Mouse (Mus musculus): ENCODE measurements around the gene Pnlip. TPM values are rescaled to one million over a fixed set of nuclear protein-coding genes. Genes with fewer than 3 reads are reported as not detected.

Pnlip gene
- polyA plus RNA-seq, 1 experiment from 2014 or later = not detected

GRCm38 (mm10) chr19:58664901-58665300 lies 12.6 kb downstream of the Pnlip start:
- Histone ChIP-seq H3K4me1 (no peaks in the 10 kb centered on the region), H3K27ac (no peak overlapping the region), H3K36me3 (no peaks in the 10 kb centered on the region), H3K4me3 (no peak overlapping the region), H3K27me3 (ENCODE audit: insufficient read depth, poor library complexity, severe bottlenecking) (no peaks in the 10 kb centered on the region), H3K9me3 (no peaks in the 10 kb centered on the region)
- WGBS = 73% methylated on average over 5 of the region's 5 CpGs
- DNase-seq (ENCODE audit: low spot score) = no peak

- no peak overlapping the region for H3K27ac ChIP-seq
- H3K4me3 ChIP-seq = no peak overlapping the region
- no peaks in the 10 kb centered on the region for H3K4me1 ChIP-seq
- H3K36me3 ChIP-seq = no peaks in the 10 kb centered on the region
- no peaks in the 10 kb centered on the region for H3K9me3 ChIP-seq
- no peaks in the 10 kb centered on the region for H3K27me3 ChIP-seq (ENCODE audit: insufficient read depth, poor library complexity, severe bottlenecking)
- DNase-seq (ENCODE audit: low spot score) = no peak
- 69% methylated on average over 2 of the region's 2 CpGs for WGBS
These were observed 22.3 kb downstream of the Pnlip start for GRCm38 (mm10) chr19:58674644-58675043.

- Histone ChIP-seq H3K36me3 (no peaks in the 10 kb centered on the region), H3K27me3 (ENCODE audit: insufficient read depth, poor library complexity, severe bottlenecking) (no peaks in the 10 kb centered on the region), H3K27ac (no peak overlapping the region), H3K4me1 (no peaks in the 10 kb centered on the region), H3K4me3 (no peak overlapping the region), H3K9me3 (no peaks in the 10 kb centered on the region)
- 67% methylated on average over 8 of the region's 8 CpGs for WGBS
- no peak for DNase-seq (ENCODE audit: low spot score)
These were observed 24.8 kb downstream of the Pnlip start for GRCm38 (mm10) chr19:58677117-58677516.

DNA sequence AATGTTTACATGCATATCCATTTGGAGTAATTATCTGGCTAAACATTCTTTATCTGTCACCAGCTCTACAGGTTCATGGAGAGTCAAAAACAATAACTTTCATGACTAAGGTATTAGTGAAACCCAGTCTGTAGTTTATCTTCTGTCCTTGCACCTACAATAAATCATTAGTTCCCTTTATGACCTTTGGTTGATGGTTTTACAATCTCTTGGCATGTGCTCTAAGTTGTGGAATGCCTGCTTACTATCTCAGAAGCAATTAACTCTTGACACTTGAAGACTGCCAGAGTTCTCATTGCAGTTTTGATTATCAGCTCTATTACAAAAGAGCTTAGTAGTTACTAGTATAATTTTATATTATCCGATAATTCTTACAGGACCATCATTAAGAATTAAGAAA lies 36.6 kb downstream of the Pnlip start:
- no peak for DNase-seq (ENCODE audit: low spot score)
- H3K36me3 ChIP-seq = no peaks in the 10 kb centered on the region
- H3K27ac ChIP-seq = no peak overlapping the region
- no peaks in the 10 kb centered on the region for H3K4me1 ChIP-seq
- H3K27me3 ChIP-seq (ENCODE audit: insufficient read depth, poor library complexity, severe bottlenecking) = no peaks in the 10 kb centered on the region
- H3K4me3 ChIP-seq = no peak overlapping the region
- no peaks in the 10 kb centered on the region for H3K9me3 ChIP-seq
- 74% methylated on average over 1 of the region's 1 CpGs for WGBS

- Histone ChIP-seq H3K36me3 (no peaks in the 10 kb centered on the region), H3K27me3 (ENCODE audit: insufficient read depth, poor library complexity, severe bottlenecking) (no peaks in the 10 kb centered on the region), H3K4me3 (no peak overlapping the region), H3K27ac (no peak overlapping the region), H3K4me1 (no peaks in the 10 kb centered on the region; the same call in 1 of the 2 replicates), H3K9me3 (no peaks in the 10 kb centered on the region)
- 81% methylated on average over 3 of the region's 3 CpGs for WGBS
- no peak for DNase-seq (ENCODE audit: low spot score)
These were observed 43.0 kb downstream of the Pnlip start for GRCm38 (mm10) chr19:58695314-58695713.

- DNase-seq (ENCODE audit: low spot score) = no peak
- Histone ChIP-seq H3K9me3 (no peaks in the 10 kb centered on the region), H3K4me3 (no peak overlapping the region), H3K27me3 (ENCODE audit: insufficient read depth, poor library complexity, severe bottlenecking) (no peaks in the 10 kb centered on the region), H3K36me3 (no peaks in the 10 kb centered on the region), H3K4me1 (no peaks in the 10 kb centered on the region; the same call in 1 of the 2 replicates), H3K27ac (no peak overlapping the region)
- WGBS = 69% methylated on average over 2 of the region's 2 CpGs
These were observed 43.9 kb downstream of the Pnlip start for GRCm38 (mm10) chr19:58696235-58696634.

- H3K27ac ChIP-seq = no peak overlapping the region
- no peak for DNase-seq (ENCODE audit: low spot score)
- no peaks in the 10 kb centered on the region for H3K9me3 ChIP-seq
- 75% methylated on average over 4 of the region's 4 CpGs for WGBS
- no peak overlapping the region for H3K4me3 ChIP-seq
- no peaks in the 10 kb centered on the region for H3K4me1 ChIP-seq
- no peaks in the 10 kb centered on the region for H3K36me3 ChIP-seq
- no peaks in the 10 kb centered on the region for H3K27me3 ChIP-seq (ENCODE audit: insufficient read depth, poor library complexity, severe bottlenecking)
These were observed 52.3 kb downstream of the Pnlip start for GRCm38 (mm10) chr19:58704556-58704955.

GRCm38 (mm10) chr19:58708611-58709010 lies 56.3 kb downstream of the Pnlip start:
- Histone ChIP-seq H3K36me3 (no peaks in the 10 kb centered on the region), H3K27ac (no peak overlapping the region), H3K27me3 (ENCODE audit: insufficient read depth, poor library complexity, severe bottlenecking) (no peaks in the 10 kb centered on the region), H3K9me3 (no peaks in the 10 kb centered on the region), H3K4me3 (no peak overlapping the region), H3K4me1 (no peaks in the 10 kb centered on the region)
- no peak for DNase-seq (ENCODE audit: low spot score)
- WGBS = 76% methylated on average over 3 of the region's 3 CpGs

DNA sequence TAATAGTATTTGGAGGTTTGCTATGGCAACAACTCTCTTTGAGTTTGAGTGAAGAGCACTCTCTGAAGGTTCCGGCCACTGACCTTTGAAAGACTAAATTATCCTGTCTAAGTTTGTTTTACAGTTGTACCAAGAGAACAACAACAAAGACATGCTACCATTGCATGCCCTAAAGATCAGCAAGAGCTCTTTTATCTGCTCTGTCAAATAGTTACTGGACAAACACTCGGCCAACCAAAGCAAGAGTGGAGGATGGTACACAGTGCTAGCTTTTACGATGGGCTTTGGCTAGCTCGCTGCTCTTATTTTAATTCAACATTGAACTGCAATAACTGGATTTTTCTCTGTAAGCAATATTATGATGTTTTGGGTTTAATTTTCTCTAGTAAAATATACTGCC lies 65.6 kb downstream of the Pnlip start:
- Histone ChIP-seq H3K9me3 (no peaks in the 10 kb centered on the region), H3K4me1 (no peaks in the 10 kb centered on the region), H3K36me3 (no peaks in the 10 kb centered on the region), H3K4me3 (no peak overlapping the region), H3K27ac (no peak overlapping the region), H3K27me3 (ENCODE audit: insufficient read depth, poor library complexity, severe bottlenecking) (no peaks in the 10 kb centered on the region)
- WGBS = 84% methylated on average over 4 of the region's 4 CpGs
- DNase-seq (ENCODE audit: low spot score) = no peak

GRCm38 (mm10) chr19:58720439-58720838 lies 68.1 kb downstream of the Pnlip start:
- Histone ChIP-seq H3K4me1 (no peaks in the 10 kb centered on the region), H3K36me3 (no peaks in the 10 kb centered on the region), H3K4me3 (no peak overlapping the region), H3K27me3 (ENCODE audit: insufficient read depth, poor library complexity, severe bottlenecking) (no peaks in the 10 kb centered on the region), H3K27ac (no peak overlapping the region), H3K9me3 (no peaks in the 10 kb centered on the region)
- DNase-seq (ENCODE audit: low spot score) = no peak

DNA sequence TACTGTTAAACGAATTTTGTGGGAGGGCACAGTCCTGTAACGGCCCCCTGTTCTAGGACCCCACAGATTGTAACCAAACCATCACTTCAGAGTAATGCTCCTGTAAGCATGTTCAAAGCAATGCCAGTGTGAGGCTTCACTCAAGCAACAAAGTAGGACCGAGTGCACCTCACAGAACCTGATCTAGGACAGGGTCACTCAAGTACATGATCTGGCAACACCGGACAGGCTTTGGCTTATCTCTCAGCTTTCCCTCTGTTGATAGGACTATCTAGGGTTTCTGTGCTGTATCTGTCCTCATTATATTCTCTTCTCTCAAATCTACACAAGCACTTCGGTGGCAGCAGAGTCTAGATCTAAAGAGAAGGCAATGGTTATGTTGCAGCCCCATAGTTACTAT lies 74.3 kb downstream of the Pnlip start:
- 62% methylated on average over 5 of the region's 5 CpGs for WGBS
- no peaks in the 10 kb centered on the region for H3K36me3 ChIP-seq
- no peaks in the 10 kb centered on the region for H3K27me3 ChIP-seq (ENCODE audit: insufficient read depth, poor library complexity, severe bottlenecking)
- no peak overlapping the region for H3K4me3 ChIP-seq
- H3K27ac ChIP-seq = no peak overlapping the region
- peaks cover 13% of the 10 kb centered on the region for H3K4me1 ChIP-seq
- DNase-seq (ENCODE audit: low spot score) = no peak
- H3K9me3 ChIP-seq = no peaks in the 10 kb centered on the region

GRCm38 (mm10) chr19:58727756-58728155 lies 75.5 kb downstream of the Pnlip start:
- no peak for DNase-seq (ENCODE audit: low spot score)
- Histone ChIP-seq H3K27ac (0 out of 2 replicates have a peak overlapping the region, but pooled peaks have one; percentile 13), H3K4me1 (peaks cover 13% of the 10 kb centered on the region), H3K36me3 (no peaks in the 10 kb centered on the region), H3K4me3 (no peak overlapping the region), H3K27me3 (ENCODE audit: insufficient read depth, poor library complexity, severe bottlenecking) (no peaks in the 10 kb centered on the region), H3K9me3 (no peaks in the 10 kb centered on the region)
- WGBS = 68% methylated on average over 5 of the region's 5 CpGs

DNA sequence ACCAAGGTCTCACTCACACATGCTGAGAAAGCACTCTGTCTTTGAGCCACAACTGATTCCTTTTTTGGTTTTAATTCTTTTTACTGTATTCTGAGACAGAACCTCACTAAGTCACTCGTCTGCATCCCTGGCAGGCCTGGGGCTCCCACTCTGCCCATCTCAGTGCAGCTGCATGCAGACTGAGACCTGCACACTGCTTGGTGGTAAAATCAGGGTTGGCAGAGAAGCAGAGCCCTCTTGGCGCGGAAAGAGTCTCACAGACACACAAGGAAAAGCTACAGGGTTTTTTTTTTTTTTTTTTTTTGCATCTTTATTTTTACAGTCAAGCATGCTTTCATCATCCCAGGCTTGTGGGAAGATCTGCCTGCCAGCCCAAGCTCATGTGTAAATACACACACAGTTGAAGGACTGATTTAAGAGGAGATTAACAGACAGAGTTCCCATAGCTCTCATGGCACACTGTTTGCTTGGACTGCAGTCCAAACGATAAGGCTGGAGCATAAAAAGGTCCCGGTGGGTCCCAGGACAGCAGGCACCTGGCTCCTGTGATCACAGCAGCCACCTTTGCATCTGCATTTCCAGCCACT lies 76.2 kb downstream of the Pnlip start, which contains the start of gene Pnliprp1:
Gene Pnliprp1, plus strand, starts transcription at position 443 of the 587 bp plus-strand sequence.
- WGBS = 49% methylated on average over 5 of the region's 5 CpGs
- DNase-seq (ENCODE audit: low spot score) = no peak
- H3K27ac ChIP-seq = 0 out of 2 replicates have a peak within 1 kb of the TSS, but pooled peaks have one; percentile 13

More for the DNA sequence above, 76.2 kb downstream of the Pnlip start, which contains the start of gene Pnliprp1:
- H3K9me3 ChIP-seq = no peaks in the 10 kb centered on the region
- no peak within 1 kb of the TSS for H3K4me3 ChIP-seq
- H3K4me1 ChIP-seq = peaks cover 13% of the 10 kb centered on the region
- H3K27me3 ChIP-seq (ENCODE audit: insufficient read depth, poor library complexity, severe bottlenecking) = no peaks in the 10 kb centered on the region
- no peaks in the 10 kb centered on the region for H3K36me3 ChIP-seq
